Mouse (Mus musculus) forebrain, embryonic 11.5 days (tissue): Measurements from ENCODE around the gene Nek8. TPM values are rescaled to one million over a fixed set of nuclear protein-coding genes. Genes with fewer than 3 reads are reported as not detected.
A peak's percentile ranks its signal among the peaks of the same experiment; 100 is the strongest.

Experiments used
- ATAC-seq: fragments of 200-750 bp; cut with Nextera tagmentation; replicated peaks from 2 replicates; pipeline ENCODE4 v1.8.0; 2017; ENCODE audit warnings: moderate TSS enrichment; ENCODE audit not compliant: low FRiP score
- DNase-seq: peaks from one replicate; pipeline ENCODE4 v3.0.0-alpha.2; 2017; ENCODE audit warnings: low spot score
- H3K27ac ChIP-seq: fragments of 300-500 bp; sonication (generic); 2 replicates; pipeline ENCODE4 v1.5.1; 2014; ENCODE audit warnings: low read depth, low read length
- H3K27me3 ChIP-seq: fragments of 300-500 bp; sonication (generic); 2 replicates; pipeline ENCODE4 v1.6.1; 2014; ENCODE audit warnings: mild to moderate bottlenecking, low read length, mixed read lengths; ENCODE audit not compliant: control insufficient read depth, insufficient read depth
- H3K36me3 ChIP-seq: fragments of 300-500 bp; sonication (generic); 2 replicates; pipeline ENCODE4 v1.6.1; 2014; ENCODE audit warnings: mild to moderate bottlenecking, low read length, moderate library complexity, mixed read lengths; ENCODE audit not compliant: control insufficient read depth, insufficient read depth
- H3K4me1 ChIP-seq: fragments of 300-500 bp; sonication (generic); replicated peaks from 2 replicates; pipeline ENCODE4 v1.6.1; 2014; ENCODE audit warnings: low read length, mixed read lengths; ENCODE audit not compliant: control insufficient read depth, insufficient read depth
- H3K4me2 ChIP-seq: fragments of 300-500 bp; sonication (generic); 2 replicates; pipeline ENCODE4 v1.6.1; 2014; ENCODE audit warnings: low read depth, mild to moderate bottlenecking, low read length, moderate library complexity, mixed read lengths; ENCODE audit not compliant: severe bottlenecking
- H3K4me3 ChIP-seq: fragments of 300-500 bp; sonication (generic); 2 replicates; pipeline ENCODE4 v1.5.1; 2014; ENCODE audit warnings: low read depth, low read length
- H3K9ac ChIP-seq: fragments of 300-500 bp; sonication (generic); 2 replicates; pipeline ENCODE4 v1.6.1; 2014; ENCODE audit warnings: low read length
- H3K9me3 ChIP-seq: fragments of 300-500 bp; sonication (generic); 2 replicates; pipeline ENCODE4 v1.6.1; 2016; ENCODE audit warnings: low read length, mixed read lengths; ENCODE audit not compliant: control insufficient read depth
- WGBS: fragments of 180-500 bp; shearing (Covaris S2); extraction: QIAGEN DNeasy Blood & Tissue Kit; methylation state at CpG from one replicate; pipeline ENCODE4 v1.1.7; 2014; 5-methylcytosine and 5-hydroxymethylcytosine counted together
- polyA plus RNA-seq: library from polyadenylated mRNA; unstranded; fragments of >200 nt; fragmentation: Nextera tagmentation; extraction: Ambion mirVana; gene quantifications from 2 replicates; pipeline ENCODE4 v1.2.1, GENCODE M21; 2014

Gene Nek8
- polyA plus RNA-seq, 1 experiment from 2014 or later: 9.6 TPM

DNA sequence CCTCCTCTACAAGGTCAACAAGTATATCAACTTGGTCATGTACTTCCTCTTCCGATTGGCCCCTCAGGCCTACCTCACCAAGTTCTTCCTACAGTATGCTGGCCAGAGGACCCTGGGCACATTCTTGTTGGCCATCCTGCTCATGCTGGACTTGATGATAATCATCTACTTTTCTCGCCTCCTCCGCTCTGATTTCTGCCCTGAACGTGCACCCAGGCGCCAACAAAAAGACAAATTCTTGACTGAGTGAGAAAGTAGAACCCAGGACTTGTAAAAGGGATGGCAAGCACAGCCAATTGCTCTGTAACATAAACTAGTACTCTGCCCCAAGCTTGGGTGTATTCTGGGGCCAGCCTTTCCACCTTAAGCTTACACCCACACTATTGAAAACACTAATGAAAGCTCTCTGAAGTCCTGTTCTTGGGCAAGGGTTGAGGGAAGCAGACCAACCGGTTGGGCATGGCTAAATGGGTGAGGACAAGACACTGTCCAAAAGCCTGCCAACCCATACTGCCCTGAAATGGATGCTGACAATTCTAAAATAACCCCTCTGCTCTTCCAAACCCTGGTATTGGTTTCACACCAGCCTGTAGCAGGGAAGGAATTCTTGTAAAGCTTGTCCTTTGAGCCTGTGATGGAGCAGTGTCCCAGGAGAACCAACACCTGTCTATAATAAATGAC, 3.7 kb upstream of the Nek8 start:
- Histone ChIP-seq H3K27ac (no peak overlapping the region), H3K4me2 (peak overlapping the region; percentile 13; the same call in 1 of the 2 replicates), H3K27me3 (no peaks in the 10 kb centered on the region), H3K4me3 (0 out of 2 replicates have a peak overlapping the region, but pooled peaks have one; percentile 0), H3K4me1 (peaks cover 28% of the 10 kb centered on the region), H3K9ac (no peak overlapping the region; the same call in 1 of the 2 replicates), H3K9me3 (no peaks in the 10 kb centered on the region), H3K36me3 (peaks cover 4% of the 10 kb centered on the region)
- no peak for ATAC-seq
- no peak for DNase-seq
- WGBS: 79% methylated on average over 6 of the region's 6 CpGs

DNA sequence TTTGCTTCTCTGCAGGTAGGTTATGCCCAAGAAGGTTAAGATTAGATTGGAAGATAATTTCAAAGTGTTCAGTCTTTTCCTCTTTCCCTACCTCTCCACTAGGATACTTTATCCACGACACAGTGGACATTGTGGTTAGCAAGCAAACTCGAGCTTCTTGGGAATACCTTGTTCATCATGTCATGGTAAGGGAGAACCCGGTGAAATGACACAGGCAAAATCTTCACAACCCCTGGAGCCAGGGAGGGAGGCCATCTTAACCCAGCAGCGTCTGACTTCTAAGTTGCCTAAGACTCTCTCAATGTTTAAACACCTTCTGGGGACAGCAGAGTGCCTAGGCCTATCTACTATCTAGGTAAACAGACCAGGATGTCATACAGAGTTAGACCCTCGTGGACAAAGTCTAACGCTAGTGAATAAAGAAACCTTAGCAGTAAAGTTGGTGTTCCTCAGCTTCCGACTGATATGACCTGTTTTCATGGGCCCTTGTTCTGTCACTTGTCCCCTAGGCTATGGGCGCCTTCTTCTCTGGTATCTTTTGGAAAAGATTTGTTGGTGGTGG, 3.0 kb upstream of the Nek8 start:
- Histone ChIP-seq H3K4me1 (peaks cover 28% of the 10 kb centered on the region), H3K36me3 (peaks cover 4% of the 10 kb centered on the region), H3K4me2 (peak overlapping the region; percentile 93), H3K27ac (peak overlapping the region; percentile 93; the same call in 1 of the 2 replicates), H3K9ac (peak overlapping the region; percentile 64), H3K9me3 (no peaks in the 10 kb centered on the region), H3K27me3 (no peaks in the 10 kb centered on the region), H3K4me3 (peak overlapping the region; percentile 54)
- ATAC-seq (no peak), DNase-seq (no peak)
- 33% methylated on average over 8 of the region's 8 CpGs for WGBS

DNA sequence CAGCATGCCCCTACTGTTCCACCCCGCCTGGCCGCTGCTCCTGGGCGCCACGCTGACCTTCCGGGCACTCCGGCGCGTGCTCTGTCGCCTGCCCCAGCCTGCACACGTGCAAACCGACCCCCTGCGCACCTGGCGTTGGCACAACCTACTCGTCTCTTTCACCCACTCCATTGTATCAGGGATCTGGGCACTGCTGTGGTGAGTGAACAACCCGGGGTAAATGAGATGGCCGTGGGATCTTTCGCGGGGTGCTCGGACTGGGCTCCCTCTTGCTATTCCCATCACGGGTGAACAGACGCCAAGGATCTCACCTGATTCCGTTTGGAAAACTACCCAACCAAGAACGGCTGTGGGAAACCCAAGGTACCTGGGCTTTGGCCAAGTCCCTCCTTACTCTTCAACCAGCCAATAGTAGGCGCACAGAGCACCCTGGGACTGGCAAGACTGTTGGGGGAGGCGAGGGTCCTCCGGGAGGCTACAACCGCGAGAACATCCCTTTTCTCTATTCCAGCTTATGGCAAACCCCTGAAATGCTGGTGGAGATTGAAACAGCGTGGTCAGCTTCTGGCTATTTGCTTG, 2.5 kb upstream of the Nek8 start:
- ATAC-seq (0 out of 2 replicates have a peak, but pooled peaks have one; percentile 1), DNase-seq (peak; percentile 77)
- Histone ChIP-seq H3K9ac (peak overlapping the region; percentile 64), H3K27ac (peak overlapping the region; percentile 93), H3K27me3 (no peaks in the 10 kb centered on the region), H3K4me1 (peaks cover 28% of the 10 kb centered on the region), H3K4me2 (peak overlapping the region; percentile 93), H3K9me3 (no peaks in the 10 kb centered on the region), H3K4me3 (peak overlapping the region; percentile 54), H3K36me3 (peaks cover 4% of the 10 kb centered on the region)
- WGBS: under 1% methylated on average over 28 of the region's 29 CpGs

DNA sequence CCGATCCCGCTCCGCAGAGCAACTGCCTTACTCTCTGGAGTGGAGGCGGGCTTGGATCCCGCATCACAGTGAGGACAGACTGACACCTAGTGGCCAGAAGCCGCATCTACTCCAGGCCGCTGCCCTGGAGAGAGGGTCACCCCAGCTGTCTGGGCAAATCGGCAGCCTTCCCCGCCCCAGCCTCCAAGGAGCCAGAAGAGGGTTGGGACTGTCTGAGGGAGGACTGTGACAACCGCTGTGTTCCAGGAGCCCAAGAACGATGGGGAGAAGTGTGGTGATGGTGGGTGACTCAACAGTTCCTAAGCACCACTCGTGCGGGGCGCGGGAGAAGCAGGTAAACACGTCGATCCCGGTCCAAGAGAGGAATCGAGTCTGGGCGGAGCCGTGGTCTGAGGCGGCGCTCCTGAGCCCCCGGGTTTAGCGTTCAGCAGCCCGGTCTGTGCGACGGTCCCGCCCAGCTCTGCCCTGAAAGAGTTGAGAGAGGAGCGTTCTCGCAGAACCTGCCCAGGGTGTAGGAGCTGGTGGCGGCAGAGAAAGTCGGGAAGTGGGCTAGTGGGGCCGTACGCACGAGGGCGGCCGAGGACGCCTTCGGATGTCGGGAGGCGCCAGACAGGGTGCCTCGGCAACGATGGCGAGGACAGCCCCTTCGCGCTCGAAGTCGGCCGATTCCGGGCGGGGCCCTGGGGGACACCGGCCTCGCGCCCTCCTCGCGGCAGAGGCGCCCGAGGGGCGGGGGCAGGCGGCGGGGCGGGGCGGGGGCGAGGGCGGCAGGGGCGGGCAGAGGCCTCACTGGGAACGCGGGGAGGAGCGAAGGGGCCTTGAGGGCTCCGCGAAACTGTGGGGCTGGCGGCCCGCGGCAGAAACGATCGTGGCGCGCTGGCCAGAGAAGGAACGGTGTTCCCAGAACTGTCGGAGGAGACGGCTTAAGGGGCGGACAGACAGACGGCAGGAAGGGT, 1.7 kb upstream of the Nek8 start:
- peak; percentile 83 for ATAC-seq
- peak overlapping the region; percentile 54 for H3K4me3 ChIP-seq
- H3K27ac ChIP-seq: peak overlapping the region; percentile 93
- no peaks in the 10 kb centered on the region for H3K9me3 ChIP-seq
- WGBS: under 1% methylated on average over 74 of the region's 84 CpGs
- peak; percentile 98 for DNase-seq
- peaks cover 4% of the 10 kb centered on the region for H3K36me3 ChIP-seq
- peak overlapping the region; percentile 64 for H3K9ac ChIP-seq
- H3K4me2 ChIP-seq: peak overlapping the region; percentile 93
- peaks cover 28% of the 10 kb centered on the region for H3K4me1 ChIP-seq
- no peaks in the 10 kb centered on the region for H3K27me3 ChIP-seq

DNA sequence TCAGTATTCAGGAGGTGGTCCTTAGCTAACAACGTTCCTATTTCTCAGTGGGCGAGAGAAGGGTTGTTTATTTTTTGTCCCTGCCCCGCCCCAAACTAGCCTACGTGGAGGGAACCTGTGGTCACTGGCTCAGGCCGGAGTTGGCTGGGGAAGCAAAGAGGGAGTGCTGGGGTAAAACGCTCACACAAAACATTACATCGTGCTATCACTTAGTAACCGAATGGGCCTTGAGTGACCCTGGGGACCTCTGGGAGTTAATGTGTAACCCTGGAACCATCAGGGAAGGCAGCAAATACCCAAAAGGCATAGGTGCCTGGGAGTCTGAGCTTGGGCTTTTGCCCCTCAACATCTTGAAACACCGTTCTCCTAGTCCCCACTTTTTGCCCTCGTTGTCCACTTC, 962 bp upstream of the Nek8 start:
- Histone ChIP-seq H3K27me3 (no peaks in the 10 kb centered on the region), H3K4me3 (peak overlapping the region; percentile 54), H3K4me2 (peak overlapping the region; percentile 93), H3K9ac (peak overlapping the region; percentile 50; the same call in 1 of the 2 replicates), H3K9me3 (no peaks in the 10 kb centered on the region), H3K4me1 (peaks cover 28% of the 10 kb centered on the region), H3K27ac (no peak overlapping the region), H3K36me3 (peaks cover 4% of the 10 kb centered on the region)
- WGBS: 3% methylated on average over 10 of the region's 10 CpGs
- DNase-seq (no peak), ATAC-seq (no peak; the same call in 1 of the 2 replicates)

DNA sequence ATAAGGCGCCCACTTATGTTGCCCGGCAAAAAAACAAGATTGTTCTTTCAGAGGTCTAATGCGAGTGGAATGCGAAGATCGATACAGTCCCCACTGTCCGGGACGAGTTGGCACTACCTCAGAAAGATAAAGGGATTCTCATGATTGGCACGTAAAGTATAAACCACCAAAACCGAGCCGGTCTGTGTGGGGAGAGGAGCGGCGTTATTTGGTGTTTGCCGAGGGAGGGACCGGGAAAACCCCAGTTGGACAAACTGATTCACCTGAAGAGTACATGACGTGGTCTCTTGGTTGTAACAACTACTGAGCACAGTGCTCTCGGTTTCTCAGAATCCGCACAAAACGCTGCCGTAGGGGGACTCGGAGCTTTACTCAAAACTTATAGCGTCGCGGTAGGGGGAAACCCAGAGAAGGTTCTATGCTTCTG, 443 bp upstream of the Nek8 start:
- H3K27me3 ChIP-seq: no peaks in the 10 kb centered on the region
- peaks cover 4% of the 10 kb centered on the region for H3K36me3 ChIP-seq
- H3K4me2 ChIP-seq: peak overlapping the region; percentile 93
- peak overlapping the region; percentile 54 for H3K4me3 ChIP-seq
- H3K4me1 ChIP-seq: peaks cover 24% of the 10 kb centered on the region
- WGBS: under 1% methylated on average over 23 of the region's 23 CpGs
- no peak for DNase-seq
- peak overlapping the region; percentile 50 for H3K9ac ChIP-seq
- no peaks in the 10 kb centered on the region for H3K9me3 ChIP-seq
- ATAC-seq: no peak
- peak overlapping the region; percentile 14; the same call in 1 of the 2 replicates for H3K27ac ChIP-seq

DNA sequence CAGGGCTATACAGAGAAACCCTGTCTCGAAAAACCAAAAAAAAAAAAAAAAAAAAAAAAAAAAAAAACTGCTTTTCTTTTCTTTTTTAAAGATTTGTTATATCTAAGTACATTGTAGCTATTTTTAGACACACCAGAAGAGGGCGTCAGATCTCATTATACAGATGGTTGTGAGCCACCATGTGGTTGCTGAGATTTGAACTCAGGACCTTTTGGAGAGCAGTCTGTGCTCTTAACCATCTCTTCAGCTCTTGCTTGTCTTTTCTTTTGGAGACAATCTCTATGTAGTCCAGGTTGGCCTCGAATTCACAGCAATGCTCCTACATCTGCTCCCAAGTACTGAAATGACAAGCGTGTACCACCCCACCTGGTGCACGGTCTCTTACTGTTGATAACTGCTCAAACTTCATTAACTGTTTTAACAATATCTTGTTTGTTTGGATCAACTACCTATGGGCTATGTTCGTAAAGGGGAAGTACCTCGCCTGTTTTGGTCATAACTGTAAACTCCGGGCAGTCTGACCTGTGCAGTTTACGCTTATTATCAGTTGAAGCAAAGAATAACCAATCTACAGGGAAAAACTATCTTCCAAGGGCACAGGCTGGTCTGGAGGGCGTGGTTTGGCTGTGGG, 589 bp downstream of the Nek8 start:
- H3K9me3 ChIP-seq: no peaks in the 10 kb centered on the region
- 7% methylated on average over 9 of the region's 10 CpGs for WGBS

More for the DNA sequence above, 589 bp downstream of the Nek8 start:
- Histone ChIP-seq H3K27me3 (no peaks in the 10 kb centered on the region), H3K4me1 (peaks cover 22% of the 10 kb centered on the region), H3K9ac (peak overlapping the region; percentile 50; the same call in 1 of the 2 replicates), H3K27ac (peak overlapping the region; percentile 26; the same call in 1 of the 2 replicates), H3K4me2 (peak overlapping the region; percentile 93; the same call in 1 of the 2 replicates), H3K36me3 (peaks cover 4% of the 10 kb centered on the region; the same call in 1 of the 2 replicates), H3K4me3 (peak overlapping the region; percentile 54)
- ATAC-seq (no peak; the same call in 1 of the 2 replicates), DNase-seq (no peak)
